8 mouse cellular contexts compared by ENCODE assay signal in the genomic region with DNA sequence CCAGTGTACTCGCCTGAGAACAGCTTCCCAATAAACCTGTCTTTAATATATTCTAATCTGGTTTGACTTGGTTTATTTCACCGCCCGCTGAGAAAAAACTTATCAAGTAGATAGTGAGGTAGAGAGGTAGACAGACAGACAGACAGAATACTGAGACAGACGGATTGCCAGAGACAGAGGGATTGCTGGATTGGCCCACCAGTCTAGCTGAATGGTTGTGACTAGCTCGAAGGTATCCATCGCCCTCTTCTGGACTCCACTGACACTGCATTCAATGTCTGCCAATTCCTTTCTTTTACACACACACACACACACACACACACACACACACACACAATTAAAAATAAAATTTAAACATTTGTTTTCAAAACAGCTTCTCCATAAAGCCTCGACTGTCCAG. TPM values are rescaled to one million over a fixed set of nuclear protein-coding genes. Genes with fewer than 3 reads are reported as not detected.
DNase-seq lines count a peak whose midpoint lies in the region; ATAC-seq and TF ChIP-seq lines count a peak whose summit lies in the region.

No protein-coding gene starts in this region.

- H3K27ac ChIP-seq in liver, adult 2 months (replicated peaks; ENCODE audit: insufficient read depth, low read depth, low read length): no peak overlapping the region
- H3K27ac ChIP-seq in liver, embryonic 11.5 days (ENCODE audit: low read depth, low read length): no peak overlapping the region
- no peak overlapping the region for H3K27ac ChIP-seq in limb, embryonic 11.5 days (replicated peaks; ENCODE audit: low read depth, low read length)

- peak; percentile 20 to 26 for DNase-seq in adrenal gland, adult 18-20 months (ENCODE audit: low spot score in 2 of 2)
- DNase-seq in adrenal gland, adult 8-10 months: no peak
- DNase-seq in liver, adult 2 months (ENCODE audit: extremely low read depth, low read depth, low spot score): peak; percentile 59
- DNase-seq in liver, embryonic 11.5 days (ENCODE audit: low spot score): no peak
- peak; percentile 37 for DNase-seq in c-Kit-positive CD71-positive TER-119-negative erythroid progenitor cells, embryonic 14.5 days (ENCODE audit: low read depth)
- DNase-seq in limb, embryonic 11.5 days (ENCODE audit: low spot score): peak; percentile 60
- DNase-seq in right cerebral cortex, adult 18-20 months: peak; percentile 33

- no peak overlapping the region for H3K4me2 ChIP-seq in liver, embryonic 11.5 days
- no peak overlapping the region for H3K4me2 ChIP-seq in limb, embryonic 11.5 days (ENCODE audit: low read depth, severe bottlenecking)

- no peaks in the 10 kb centered on the region for H3K79me2 ChIP-seq in liver, adult 2 months (ENCODE audit: control insufficient read depth, insufficient read depth, low read length)

- H3K9ac ChIP-seq in liver, adult 2 months (ENCODE audit: low read depth, low read length): no peak overlapping the region
- H3K9ac ChIP-seq in liver, embryonic 11.5 days (ENCODE audit: low read depth, low read length): no peak overlapping the region
- H3K9ac ChIP-seq in limb, embryonic 11.5 days (ENCODE audit: low read length): no peak overlapping the region

- no peak overlapping the region for H3K4me3 ChIP-seq in liver, adult 2 months (ENCODE audit: insufficient read depth, low read depth, low read length)
- no peak overlapping the region for H3K4me3 ChIP-seq in liver, embryonic 11.5 days (ENCODE audit: low read depth, low read length)
- no peak overlapping the region for H3K4me3 ChIP-seq in limb, embryonic 11.5 days (ENCODE audit: low read depth, low read length)

- no peak for TF ChIP-seq POLR2A in liver, adult 2 months (IDR thresholded peaks at IDR 0.05; ENCODE audit: extremely low read depth, insufficient read depth, low read length)

- no peak for ATAC-seq in liver, embryonic 11.5 days (replicated peaks; ENCODE audit: low FRiP score)
- peak; percentile 46 to 56; a peak in 2 of 4 replicates for ATAC-seq in hematopoietic stem cell, adult 5-6 weeks (replicated peaks in 1 of 2; ENCODE audit: insufficient read depth in 1 of 2, low FRiP score in 2 of 2, low TSS enrichment in 1 of 2, low read depth in 1 of 2, poor library complexity in 2 of 2, severe bottlenecking in 2 of 2)
- no peak for ATAC-seq in limb, embryonic 11.5 days (ENCODE audit: insufficient number of reproducible peaks, low FRiP score, low TSS enrichment, low read depth)

- TF ChIP-seq CTCF in liver, adult 2 months (IDR thresholded peaks at IDR 0.05; ENCODE audit: low read depth, low read length): peak; percentile 71

- H3K27me3 ChIP-seq in liver, adult 2 months (ENCODE audit: control insufficient read depth, insufficient read depth, low read length): no peaks in the 10 kb centered on the region
- H3K27me3 ChIP-seq in liver, embryonic 11.5 days (replicated peaks; ENCODE audit: control insufficient read depth, insufficient read depth, low read length): no peaks in the 10 kb centered on the region
- H3K27me3 ChIP-seq in limb, embryonic 11.5 days (ENCODE audit: control insufficient read depth, insufficient read depth, low read length): no peaks in the 10 kb centered on the region

- WGBS in liver, adult 2 months: 40% methylated on average over 7 of the region's 7 CpGs
- 24% methylated on average over 7 of the region's 7 CpGs for WGBS in liver, embryonic 11.5 days
- WGBS in limb, embryonic 11.5 days: 42% methylated on average over 7 of the region's 7 CpGs

- H3K4me1 ChIP-seq in liver, adult 2 months (ENCODE audit: control insufficient read depth, insufficient read depth, low read length): no peaks in the 10 kb centered on the region
- no peaks in the 10 kb centered on the region for H3K4me1 ChIP-seq in liver, embryonic 11.5 days (replicated peaks; ENCODE audit: control insufficient read depth, insufficient read depth, low read length)
- no peaks in the 10 kb centered on the region for H3K4me1 ChIP-seq in limb, embryonic 11.5 days (ENCODE audit: control insufficient read depth, insufficient read depth, low read length)

- no peaks in the 10 kb centered on the region for H3K9me3 ChIP-seq in liver, embryonic 11.5 days (ENCODE audit: control insufficient read depth, low read length)
- no peaks in the 10 kb centered on the region for H3K9me3 ChIP-seq in limb, embryonic 11.5 days (ENCODE audit: control insufficient read depth, low read length)

- H3K36me3 ChIP-seq in liver, adult 2 months (ENCODE audit: control insufficient read depth, insufficient read depth, low read length): no peaks in the 10 kb centered on the region
- H3K36me3 ChIP-seq in liver, embryonic 11.5 days (ENCODE audit: control insufficient read depth, insufficient read depth, low read length): no peaks in the 10 kb centered on the region
- no peaks in the 10 kb centered on the region for H3K36me3 ChIP-seq in limb, embryonic 11.5 days (ENCODE audit: control insufficient read depth, insufficient read depth, low read length)

RNA-seq across cellular contexts. Expression of gene Tipin, which starts 8.8 kb away (rescaled TPM):
- 10 to 100 TPM in 1 of 2 experiments, 1 to 10 TPM in 1; 7.7 to 11.9 TPM for total RNA-seq in adrenal gland, adult 18-20 months (2021)
- total RNA-seq in adrenal gland, adult 8-10 months (2022): 10 to 100 TPM; 15.2 to 32.4 (median 20.6) TPM
- 5.7 and 6.0 TPM in 2 replicates for total RNA-seq in liver, adult 2 months (2014; rRNA removed)
- 1.4 and 2.5 TPM in 2 replicates for polyA plus RNA-seq in liver, adult 2 months (2012; rRNA removed)
- 361 and 387 TPM in 2 replicates for polyA plus RNA-seq in liver, embryonic 11.5 days (2014; fragmentation: Nextera tagmentation; extraction: Ambion mirVana)
- total RNA-seq in hematopoietic stem cell, adult 5-6 weeks (2017): 200 and 258 TPM in 2 replicates
- polyA plus RNA-seq in limb, embryonic 11.5 days (2014; fragmentation: Nextera tagmentation; extraction: Ambion mirVana): 280 and 287 TPM in 2 replicates

RNA-seq across cellular contexts. Expression of gene Map2k1, which starts 19.2 kb away (rescaled TPM):
- total RNA-seq in adrenal gland, adult 18-20 months (2021): 10 to 100 TPM; 81.5 to 83.4 TPM
- total RNA-seq in adrenal gland, adult 8-10 months (2022): 10 to 100 TPM; 83.4 to 93.7 (median 91.9) TPM
- 34.7 and 40.3 TPM in 2 replicates for total RNA-seq in liver, adult 2 months (2014; rRNA removed)
- polyA plus RNA-seq in liver, adult 2 months (2012; rRNA removed): 26.4 and 26.8 TPM in 2 replicates
- 68.1 and 74.5 TPM in 2 replicates for polyA plus RNA-seq in liver, embryonic 11.5 days (2014; fragmentation: Nextera tagmentation; extraction: Ambion mirVana)
- total RNA-seq in hematopoietic stem cell, adult 5-6 weeks (2017): 47.4 and 50.0 TPM in 2 replicates
- polyA plus RNA-seq in limb, embryonic 11.5 days (2014; fragmentation: Nextera tagmentation; extraction: Ambion mirVana): 75.1 and 79.8 TPM in 2 replicates

RNA-seq across cellular contexts. Expression of gene Uchl4, which starts 37.6 kb away (rescaled TPM):
- 1 to 10 TPM; 2.2 to 2.8 TPM for total RNA-seq in adrenal gland, adult 18-20 months (2021)
- total RNA-seq in adrenal gland, adult 8-10 months (2022): 1 to 10 TPM; 1.5 to 2.7 (median 2.4) TPM
- total RNA-seq in liver, adult 2 months (2014; rRNA removed): 0.09 TPM in 1 of 2 replicates, not detected in the other
- not detected in 2 replicates for polyA plus RNA-seq in liver, adult 2 months (2012; rRNA removed)
- polyA plus RNA-seq in liver, embryonic 11.5 days (2014; fragmentation: Nextera tagmentation; extraction: Ambion mirVana): 2.5 and 5.4 TPM in 2 replicates
- 1.4 TPM in 1 of 2 replicates, not detected in the other for total RNA-seq in hematopoietic stem cell, adult 5-6 weeks (2017)
- 3.1 and 3.3 TPM in 2 replicates for polyA plus RNA-seq in limb, embryonic 11.5 days (2014; fragmentation: Nextera tagmentation; extraction: Ambion mirVana)

Comparison
In these comparisons a context has a peak if more than half of its experiments do, and no peak if none do; other contexts are left out.
1. DNase-seq: peak in adrenal gland, adult 18-20 months (2 of 2), liver, adult 2 months (single experiment), c-Kit-positive CD71-positive TER-119-negative erythroid progenitor cells, embryonic 14.5 days (single experiment), limb, embryonic 11.5 days (single experiment) and right cerebral cortex, adult 18-20 months (single experiment); none in adrenal gland, adult 8-10 months (single experiment) and liver, embryonic 11.5 days (single experiment).
2. ATAC-seq: peak in hematopoietic stem cell, adult 5-6 weeks (2 of 2); none in liver, embryonic 11.5 days (single experiment) and limb, embryonic 11.5 days (single experiment).